Mouse (Mus musculus) olfactory bulb, adult 2 months (tissue): ENCODE measurements at regions not wholly inside any gene's neighbourhood (a gene's known extent, or its start where the extent isn't known, plus 50 kb on each side); places are given as distances from the start of the nearest gene placed in this dataset.

Source experiments
- CTCF ChIP-seq: fragments of 200-500 bp; IDR thresholded peaks from 2 replicates; pipeline ENCODE4 v1.5.1; 2012; ENCODE audit warnings: low read depth, mild to moderate bottlenecking, low read length, moderate library complexity; ENCODE audit not compliant: insufficient read depth
- POLR2A ChIP-seq: fragments of 200-500 bp; IDR thresholded peaks from 2 replicates; pipeline ENCODE4 v1.6.1; 2012; ENCODE audit warnings: mild to moderate bottlenecking, low read depth, low read length, moderate library complexity; ENCODE audit not compliant: insufficient read depth

DNA sequence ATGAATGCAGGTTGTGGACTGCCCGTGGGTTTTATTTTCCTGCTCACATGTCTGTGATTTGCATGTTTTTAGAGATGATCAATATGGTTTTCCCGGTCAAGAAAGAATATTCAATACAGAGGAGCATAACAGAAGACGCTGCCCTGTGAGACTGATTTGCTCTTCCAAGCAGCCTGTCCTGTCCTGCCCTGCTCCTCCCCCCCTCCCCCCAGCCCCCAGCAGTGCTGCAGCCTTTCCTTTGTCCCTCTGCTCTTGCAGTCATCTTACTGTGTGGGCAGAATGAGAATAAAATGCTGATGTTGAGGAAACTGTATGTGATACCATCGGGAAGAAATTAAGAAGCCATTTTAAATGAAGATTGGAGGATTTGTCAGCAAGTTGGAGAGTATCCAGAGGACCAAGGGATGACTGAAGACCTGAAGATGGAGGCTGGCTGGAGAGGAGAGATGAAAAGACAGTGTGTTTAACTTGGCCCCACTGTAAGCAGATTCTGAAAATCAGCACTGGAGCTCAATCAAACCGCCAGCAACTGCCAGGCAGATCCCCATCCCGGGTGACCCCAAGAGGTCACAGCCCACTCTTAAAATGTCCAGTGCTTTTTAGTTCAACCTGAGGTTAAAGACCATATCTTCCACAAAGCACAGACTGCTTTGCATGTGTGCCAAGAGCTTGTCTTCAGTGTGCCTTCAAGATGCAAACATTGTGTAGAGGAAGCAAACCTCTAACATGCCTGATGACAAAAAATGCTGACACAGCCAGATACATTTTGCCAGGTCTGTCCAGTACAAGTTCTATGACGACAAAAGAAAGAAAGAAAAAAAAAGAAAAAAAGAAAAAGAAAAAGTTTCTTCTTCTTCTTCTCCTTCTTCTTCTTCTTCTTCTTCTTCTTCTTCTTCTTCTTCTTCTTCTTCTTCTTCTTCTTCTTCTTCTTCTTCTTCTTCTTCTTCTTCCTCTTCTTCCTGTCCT, 109.7 kb upstream of the Inhba start:
- no peak for TF ChIP-seq CTCF
- TF ChIP-seq POLR2A: no peak
